Mouse (Mus musculus) CH12.LX (cell line): ENCODE data around the gene Slc22a5. TPM values are rescaled to one million over a fixed set of nuclear protein-coding genes. Genes with fewer than 3 reads are reported as not detected.
A peak's percentile ranks its signal among the peaks of the same experiment; 100 is the strongest.
"Not testable (repeated sequence)": the region's sequence is repeated elsewhere in the genome, so short reads cannot be mapped to it uniquely, and the experiment has no call there.

Experiments used
- DNase-seq: peaks from one replicate; pipeline ENCODE4 v3.0.0-alpha.2; 2013; ENCODE audit errors: extremely low read depth
- H3K27ac ChIP-seq: 2 replicates; pipeline ENCODE4 v1.5.1; 2012; ENCODE audit warnings: low read depth, mild to moderate bottlenecking, control low read depth, moderate library complexity; ENCODE audit not compliant: insufficient read depth
- H3K27me3 ChIP-seq: replicated peaks from 2 replicates; pipeline ENCODE3; 2012; ENCODE audit warnings: inconsistent platforms
- H3K36me3 ChIP-seq, 2 experiments: replicated peaks in 1 of 2; 2 replicates each; pipeline versions ENCODE3 to v1.6.1; 2012; ENCODE audit warnings: inconsistent platforms in 1 of 2, low read length in 1 of 2, mild to moderate bottlenecking in 1 of 2, mixed read lengths in 1 of 2, moderate library complexity in 1 of 2; ENCODE audit not compliant: control insufficient read depth in 1 of 2, insufficient read depth in 1 of 2
- H3K4me1 ChIP-seq, 2 experiments: 2 replicates each; pipeline ENCODE4 v1.6.1; 2012; ENCODE audit warnings: inconsistent platforms in 1 of 2, moderate library complexity in 1 of 2; ENCODE audit not compliant: insufficient read depth in 2 of 2, control insufficient read depth in 1 of 2
- H3K4me2 ChIP-seq: 2 replicates; pipeline ENCODE4 v1.6.1; 2012; ENCODE audit warnings: low read depth, mild to moderate bottlenecking, control low read depth; ENCODE audit not compliant: poor library complexity, insufficient read depth, severe bottlenecking
- H3K4me3 ChIP-seq, 3 experiments: fragments of 150-350 bp in 1 of 3; sonication (generic) in 1 of 3; replicated peaks in 1 of 3; 2 replicates each; pipeline versions ENCODE3 to v1.5.1; 2011 to 2012; ENCODE audit warnings: low read depth in 2 of 3, low read length in 2 of 3, mild to moderate bottlenecking in 2 of 3, moderate library complexity in 2 of 3, control low read depth in 1 of 3, improper control_type of control experiment in 1 of 3, inconsistent platforms in 1 of 3, mixed read lengths in 1 of 3; ENCODE audit not compliant: poor library complexity in 1 of 3
- H3K79me2 ChIP-seq: replicated peaks from 2 replicates; pipeline ENCODE4 v1.6.1; 2012; ENCODE audit warnings: mild to moderate bottlenecking, moderate library complexity; ENCODE audit not compliant: control insufficient read depth, poor library complexity, insufficient read depth, severe bottlenecking; ENCODE audit errors: extremely low read depth
- H3K9ac ChIP-seq: 2 replicates; pipeline ENCODE4 v1.6.1; 2012; ENCODE audit warnings: low read depth, mild to moderate bottlenecking, control low read depth, moderate library complexity; ENCODE audit not compliant: insufficient read depth
- H3K9me3 ChIP-seq: replicated peaks from 2 replicates; pipeline ENCODE3; 2012; ENCODE audit warnings: low read length, inconsistent platforms, mixed read lengths
- CHD1 ChIP-seq: IDR thresholded peaks from 2 replicates; pipeline ENCODE4 v1.6.1; 2012; ENCODE audit warnings: low read depth, low read length, improper control_type of control experiment, inconsistent platforms
- CHD2 ChIP-seq: IDR thresholded peaks from 2 replicates; pipeline ENCODE4 v1.6.1; 2011; ENCODE audit warnings: low read length, improper control_type of control experiment
- CTCF ChIP-seq, 2 experiments: IDR thresholded peaks in 1 of 2; conservative IDR thresholded peaks in 1 of 2; 2 replicates each; pipeline ENCODE4 v1.5.1; 2011 to 2012; ENCODE audit warnings: low read depth in 2 of 2, low read length in 2 of 2, improper control_type of control experiment in 1 of 2, inconsistent platforms in 1 of 2, mild to moderate bottlenecking in 1 of 2, moderate library complexity in 1 of 2
- EP300 ChIP-seq: IDR thresholded peaks from 2 replicates; pipeline ENCODE4 v1.6.1; 2011; ENCODE audit warnings: low read length, improper control_type of control experiment
- ETS1 ChIP-seq: conservative IDR thresholded peaks from 2 replicates; pipeline ENCODE4 v1.6.1; 2012; ENCODE audit warnings: low read depth, mild to moderate bottlenecking, inconsistent platforms, low read length, improper control_type of control experiment, moderate library complexity
- IRF4 ChIP-seq: IDR thresholded peaks from 2 replicates; pipeline ENCODE4 v1.6.1; 2014; ENCODE audit warnings: low read depth, mild to moderate bottlenecking, inconsistent platforms, low read length, improper control_type of control experiment
- JUN ChIP-seq: IDR thresholded peaks from 2 replicates; pipeline ENCODE4 v1.6.1; 2011; ENCODE audit warnings: low read depth, mild to moderate bottlenecking, low read length, improper control_type of control experiment, moderate library complexity; ENCODE audit not compliant: insufficient read depth
- JUND ChIP-seq: conservative IDR thresholded peaks from 2 replicates; pipeline ENCODE4 v1.6.1; 2011; ENCODE audit warnings: low read depth, low read length, improper control_type of control experiment
- MAFK ChIP-seq: IDR thresholded peaks from 2 replicates; pipeline ENCODE4 v1.6.1; 2011; ENCODE audit warnings: low read length, improper control_type of control experiment; ENCODE audit not compliant: insufficient replicate concordance
- MAZ ChIP-seq: IDR thresholded peaks from 2 replicates; pipeline ENCODE4 v1.6.1; 2012; ENCODE audit warnings: low read depth, mild to moderate bottlenecking, inconsistent platforms, low read length, improper control_type of control experiment, moderate library complexity
- MXI1 ChIP-seq: IDR thresholded peaks from 2 replicates; pipeline ENCODE4 v1.6.1; 2011; ENCODE audit warnings: mild to moderate bottlenecking, low read depth, low read length, improper control_type of control experiment
- PAX5 ChIP-seq: IDR thresholded peaks from 2 replicates; pipeline ENCODE4 v1.6.1; 2012; ENCODE audit warnings: low read length, inconsistent platforms, mixed read lengths
- POLR2A ChIP-seq: IDR thresholded peaks from 2 replicates; pipeline ENCODE4 v1.6.1; 2011; ENCODE audit warnings: low read depth, mild to moderate bottlenecking, improper control_type of control experiment, low read length
- RAD21 ChIP-seq: IDR thresholded peaks from 2 replicates; pipeline ENCODE4 v1.6.1; 2011; ENCODE audit warnings: low read depth, mild to moderate bottlenecking, low read length, improper control_type of control experiment, moderate library complexity
- SMC3 ChIP-seq: IDR thresholded peaks from 2 replicates; pipeline ENCODE4 v1.6.1; 2011; ENCODE audit warnings: low read depth, low read length, improper control_type of control experiment
- TCF12 ChIP-seq: IDR thresholded peaks from 2 replicates; pipeline ENCODE4 v1.6.1; 2014; ENCODE audit warnings: low read depth, mild to moderate bottlenecking, inconsistent platforms, low read length, improper control_type of control experiment
- UBTF ChIP-seq: IDR thresholded peaks from 2 replicates; pipeline ENCODE4 v1.6.1; 2012; ENCODE audit warnings: low read depth, mild to moderate bottlenecking, inconsistent platforms, low read length, improper control_type of control experiment, moderate library complexity
- USF1 ChIP-seq: IDR thresholded peaks from 2 replicates; pipeline ENCODE4 v1.6.1; 2014; ENCODE audit warnings: low read depth, mild to moderate bottlenecking, inconsistent platforms, low read length, improper control_type of control experiment
- ZC3H11A ChIP-seq: IDR thresholded peaks from 2 replicates; pipeline ENCODE4 v1.6.1; 2012; ENCODE audit warnings: low read depth, mild to moderate bottlenecking, inconsistent platforms, low read length, improper control_type of control experiment
- ZKSCAN1 ChIP-seq: IDR thresholded peaks from 2 replicates; pipeline ENCODE4 v1.6.1; 2012; ENCODE audit warnings: low read depth, inconsistent platforms, low read length, improper control_type of control experiment, borderline replicate concordance
- dilution Hi-C: fragments of 300-500 bp; cut with MboI; formaldehyde crosslinking; loops from 2 replicates; pipeline ENCODE4 v1.14.3; 2020; ENCODE audit warnings: low sequenced_read_pairs; ENCODE audit not compliant: extremely low pct_unique_long_range_greater_than_20kb, extremely low pct_ligation_motif_present
- in situ Hi-C: fragments of 300-500 bp; cut with MboI; formaldehyde crosslinking; loops from 3 replicates; pipeline ENCODE4 v1.14.3; 2019; ENCODE audit warnings: low sequenced_read_pairs, low pct_ligation_motif_present, low pct_unique_long_range_greater_than_20kb, mixed read lengths
- polyA plus RNA-seq: library from polyadenylated mRNA; unstranded; fragments of >175 nt; gene quantifications from 2 replicates; pipeline ENCODE4 v1.2.1, GENCODE M21; 2012; ENCODE audit warnings: low read depth; ENCODE audit not compliant: insufficient read length
- total RNA-seq, 2 experiments: library from RNA; depleted of rRNA; stranded (reverse); fragments of 300-350 nt in 1 of 2; fragments of >200 nt in 1 of 2; gene quantifications; 2 replicates each; pipeline ENCODE4 v1.2.3; 2012 to 2014

Slc22a5 gene
- total and polyA plus RNA-seq, 3 experiments, result 5.6 to 6.7 (median 6.2) TPM

DNA sequence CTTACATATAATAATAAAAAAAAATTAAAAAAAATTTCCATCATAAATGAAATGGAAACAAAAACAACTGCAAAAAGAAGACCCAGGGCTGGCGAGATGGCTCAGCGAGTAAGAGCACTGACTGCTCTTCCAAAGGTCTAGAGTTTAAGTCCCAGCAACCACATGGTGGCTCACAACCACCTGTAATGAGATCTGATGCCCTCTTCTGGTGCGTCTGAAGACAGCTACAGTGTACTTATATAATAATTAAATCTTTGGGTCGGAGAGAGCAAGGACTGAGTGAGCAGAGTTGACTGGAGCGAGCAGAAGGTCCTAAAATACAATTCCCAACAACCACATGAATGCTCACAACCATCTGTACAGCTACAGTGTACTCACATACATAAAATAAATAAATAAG lies 13.4 kb downstream of the Slc22a5 start:
- H3K27ac ChIP-seq, H3K79me2 ChIP-seq, H3K4me3 ChIP-seq, in situ Hi-C loops, H3K4me1 ChIP-seq, dilution Hi-C loops, DNase-seq, H3K9ac ChIP-seq, H3K4me2 ChIP-seq, H3K9me3 ChIP-seq, H3K27me3 ChIP-seq: not testable (repeated sequence)
- TF ChIP-seq CTCF (conservative IDR thresholded peaks at IDR 0.05 in 1 of 2, IDR thresholded peaks at IDR 0.05 in 1 of 2; ENCODE audit: low read depth in 2 of 2, low read length in 2 of 2), result peak in 1 of 2 experiments; percentile 59; a peak in 2 of 4 replicates
- H3K36me3 ChIP-seq, result peaks cover 4 to 14% of the 10 kb centered on the region in 2 experiments

DNA sequence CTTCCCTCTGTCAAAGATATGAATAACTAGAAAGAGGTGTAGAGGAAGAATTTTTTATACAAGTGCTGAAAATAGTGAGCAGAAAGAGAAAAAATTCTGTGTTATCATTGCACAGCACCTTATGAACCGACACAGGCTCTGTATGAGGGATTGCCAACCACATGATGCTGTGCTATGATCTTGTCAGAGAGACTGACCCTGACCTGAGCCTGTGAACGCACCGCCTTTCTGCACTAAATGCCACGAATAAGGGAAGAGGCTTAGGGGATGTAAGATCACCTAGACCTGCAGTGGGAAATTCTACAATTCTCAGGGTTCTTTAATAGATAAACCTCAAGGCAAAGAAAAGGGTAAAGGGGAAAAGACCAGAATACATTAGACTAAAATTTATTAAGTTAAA lies 15.0 kb downstream of the Slc22a5 start:
- in situ Hi-C loops, result no loop called here

DNA sequence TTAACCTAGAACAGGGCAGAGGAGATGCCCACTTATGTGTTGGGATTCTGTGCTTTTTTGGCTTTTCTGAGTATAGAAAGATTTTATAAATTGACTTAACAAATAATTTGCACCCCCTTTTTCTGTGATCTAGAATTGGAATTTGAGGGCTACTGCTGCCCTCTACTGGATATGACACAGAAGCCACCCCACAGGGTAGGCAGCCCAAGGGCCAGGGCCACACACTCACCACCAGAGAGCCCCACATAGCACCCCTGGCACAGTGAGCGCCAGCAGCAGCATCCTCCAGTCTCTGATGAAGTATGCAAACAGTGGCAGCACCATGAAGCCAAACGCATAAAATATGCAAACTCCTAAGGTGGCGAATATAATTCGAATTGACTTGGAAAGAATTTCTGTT lies 16.8 kb downstream of the Slc22a5 start:
- Histone ChIP-seq H3K79me2 (no peaks in the 10 kb centered on the region), H3K4me1 (0 out of 4 replicates have a peak, but pooled peaks cover 2 to 3% of the 10 kb centered on the region in 2 experiments), H3K27ac (no peak overlapping the region), H3K4me3 (no peak overlapping the region), H3K36me3 (peaks cover 15 to 36% of the 10 kb centered on the region in 2 experiments), H3K9ac (no peak overlapping the region), H3K27me3 (no peaks in the 10 kb centered on the region), H3K9me3 (no peaks in the 10 kb centered on the region), H3K4me2 (no peak overlapping the region)
- DNase-seq, result peak; percentile 32
- TF ChIP-seq SMC3 (peak; percentile 63), RAD21 (peak; percentile 61), CTCF (conservative IDR thresholded peaks at IDR 0.05 in 1 of 2, IDR thresholded peaks at IDR 0.05 in 1 of 2; ENCODE audit: low read depth in 2 of 2, low read length in 2 of 2) (peak in 1 of 2 experiments; percentile 83; a peak in 2 of 4 replicates), POLR2A (no peak), JUND (no peak)
- in situ Hi-C loops (no loop called here), dilution Hi-C loops (no loop called here)

More for the DNA sequence above, 15.0 kb downstream of the Slc22a5 start:
- dilution Hi-C loops, result no loop called here
- Histone ChIP-seq H3K9ac (no peak overlapping the region), H3K27me3 (no peaks in the 10 kb centered on the region), H3K9me3 (no peaks in the 10 kb centered on the region), H3K4me2 (no peak overlapping the region), H3K36me3 (peaks cover 15 to 25% of the 10 kb centered on the region in 2 experiments), H3K27ac (no peak overlapping the region), H3K4me3 (no peak overlapping the region), H3K79me2 (no peaks in the 10 kb centered on the region), H3K4me1 (0 out of 4 replicates have a peak, but pooled peaks cover 2 to 3% of the 10 kb centered on the region in 2 experiments)
- no peak for DNase-seq
- TF ChIP-seq UBTF (no peak), PAX5 (no peak), EP300 (no peak), JUN (no peak), IRF4 (no peak), MAFK (no peak), ETS1 (no peak), ZC3H11A (no peak), USF1 (no peak), CHD2 (no peak), JUND (no peak), CTCF (conservative IDR thresholded peaks at IDR 0.05 in 1 of 2, IDR thresholded peaks at IDR 0.05 in 1 of 2; ENCODE audit: low read depth in 2 of 2, low read length in 2 of 2) (no peak), MXI1 (no peak), TCF12 (no peak), ZKSCAN1 (no peak), POLR2A (no peak), RAD21 (no peak), CHD1 (no peak), MAZ (no peak)
